Mouse (Mus musculus) CH12.LX (cell line): ENCODE results near the gene Scn4a. TPM values are rescaled to one million over a fixed set of nuclear protein-coding genes. Genes with fewer than 3 reads are reported as not detected.

Experiments
- DNase-seq: peaks from one replicate; pipeline ENCODE4 v3.0.0-alpha.2; 2013; ENCODE audit errors: extremely low read depth
- H3K27ac ChIP-seq: 2 replicates; pipeline ENCODE4 v1.5.1; 2012; ENCODE audit warnings: low read depth, mild to moderate bottlenecking, control low read depth, moderate library complexity; ENCODE audit not compliant: insufficient read depth
- H3K27me3 ChIP-seq: replicated peaks from 2 replicates; pipeline ENCODE3; 2012; ENCODE audit warnings: inconsistent platforms
- H3K36me3 ChIP-seq, 2 experiments: replicated peaks in 1 of 2; 2 replicates each; pipeline versions ENCODE3 to v1.6.1; 2012; ENCODE audit warnings: inconsistent platforms in 1 of 2, low read length in 1 of 2, mild to moderate bottlenecking in 1 of 2, mixed read lengths in 1 of 2, moderate library complexity in 1 of 2; ENCODE audit not compliant: control insufficient read depth in 1 of 2, insufficient read depth in 1 of 2
- H3K4me1 ChIP-seq, 2 experiments: 2 replicates each; pipeline ENCODE4 v1.6.1; 2012; ENCODE audit warnings: inconsistent platforms in 1 of 2, moderate library complexity in 1 of 2; ENCODE audit not compliant: insufficient read depth in 2 of 2, control insufficient read depth in 1 of 2
- H3K4me2 ChIP-seq: 2 replicates; pipeline ENCODE4 v1.6.1; 2012; ENCODE audit warnings: low read depth, mild to moderate bottlenecking, control low read depth; ENCODE audit not compliant: poor library complexity, insufficient read depth, severe bottlenecking
- H3K4me3 ChIP-seq, 3 experiments: fragments of 150-350 bp in 1 of 3; sonication (generic) in 1 of 3; replicated peaks in 1 of 3; 2 replicates each; pipeline versions ENCODE3 to v1.5.1; 2011 to 2012; ENCODE audit warnings: low read depth in 2 of 3, low read length in 2 of 3, mild to moderate bottlenecking in 2 of 3, moderate library complexity in 2 of 3, control low read depth in 1 of 3, improper control_type of control experiment in 1 of 3, inconsistent platforms in 1 of 3, mixed read lengths in 1 of 3; ENCODE audit not compliant: poor library complexity in 1 of 3
- H3K79me2 ChIP-seq: replicated peaks from 2 replicates; pipeline ENCODE4 v1.6.1; 2012; ENCODE audit warnings: mild to moderate bottlenecking, moderate library complexity; ENCODE audit not compliant: control insufficient read depth, poor library complexity, insufficient read depth, severe bottlenecking; ENCODE audit errors: extremely low read depth
- H3K9ac ChIP-seq: 2 replicates; pipeline ENCODE4 v1.6.1; 2012; ENCODE audit warnings: low read depth, mild to moderate bottlenecking, control low read depth, moderate library complexity; ENCODE audit not compliant: insufficient read depth
- H3K9me3 ChIP-seq: replicated peaks from 2 replicates; pipeline ENCODE3; 2012; ENCODE audit warnings: low read length, inconsistent platforms, mixed read lengths
- BHLHE40 ChIP-seq: IDR thresholded peaks from 2 replicates; pipeline ENCODE4 v1.6.1; 2011; ENCODE audit warnings: mild to moderate bottlenecking, low read depth, low read length, improper control_type of control experiment
- CHD1 ChIP-seq: IDR thresholded peaks from 2 replicates; pipeline ENCODE4 v1.6.1; 2012; ENCODE audit warnings: low read depth, low read length, improper control_type of control experiment, inconsistent platforms
- CHD2 ChIP-seq: IDR thresholded peaks from 2 replicates; pipeline ENCODE4 v1.6.1; 2011; ENCODE audit warnings: low read length, improper control_type of control experiment
- CTCF ChIP-seq, 2 experiments: IDR thresholded peaks in 1 of 2; conservative IDR thresholded peaks in 1 of 2; 2 replicates each; pipeline ENCODE4 v1.5.1; 2011 to 2012; ENCODE audit warnings: low read depth in 2 of 2, low read length in 2 of 2, improper control_type of control experiment in 1 of 2, inconsistent platforms in 1 of 2, mild to moderate bottlenecking in 1 of 2, moderate library complexity in 1 of 2
- E2F4 ChIP-seq: IDR thresholded peaks from 2 replicates; pipeline ENCODE4 v1.6.1; 2011; ENCODE audit warnings: low read depth, low read length, improper control_type of control experiment; ENCODE audit not compliant: insufficient replicate concordance
- ELF1 ChIP-seq: IDR thresholded peaks from 2 replicates; pipeline ENCODE4 v1.6.1; 2014; ENCODE audit warnings: low read depth, mild to moderate bottlenecking, inconsistent platforms, low read length, improper control_type of control experiment
- EP300 ChIP-seq: IDR thresholded peaks from 2 replicates; pipeline ENCODE4 v1.6.1; 2011; ENCODE audit warnings: low read length, improper control_type of control experiment
- ETS1 ChIP-seq: conservative IDR thresholded peaks from 2 replicates; pipeline ENCODE4 v1.6.1; 2012; ENCODE audit warnings: low read depth, mild to moderate bottlenecking, inconsistent platforms, low read length, improper control_type of control experiment, moderate library complexity
- GABPA ChIP-seq: IDR thresholded peaks from 2 replicates; pipeline ENCODE4 v1.6.1; 2012; ENCODE audit warnings: low read depth, low read length, improper control_type of control experiment, inconsistent platforms; ENCODE audit not compliant: insufficient replicate concordance
- HCFC1 ChIP-seq: IDR thresholded peaks from 2 replicates; pipeline ENCODE4 v1.6.1; 2012; ENCODE audit warnings: low read depth, mild to moderate bottlenecking, inconsistent platforms, low read length, improper control_type of control experiment
- IRF4 ChIP-seq: IDR thresholded peaks from 2 replicates; pipeline ENCODE4 v1.6.1; 2014; ENCODE audit warnings: low read depth, mild to moderate bottlenecking, inconsistent platforms, low read length, improper control_type of control experiment
- JUND ChIP-seq: conservative IDR thresholded peaks from 2 replicates; pipeline ENCODE4 v1.6.1; 2011; ENCODE audit warnings: low read depth, low read length, improper control_type of control experiment
- MAFK ChIP-seq: IDR thresholded peaks from 2 replicates; pipeline ENCODE4 v1.6.1; 2011; ENCODE audit warnings: low read length, improper control_type of control experiment; ENCODE audit not compliant: insufficient replicate concordance
- MAX ChIP-seq: IDR thresholded peaks from 2 replicates; pipeline ENCODE4 v1.6.1; 2011; ENCODE audit warnings: low read length, improper control_type of control experiment
- MAZ ChIP-seq: IDR thresholded peaks from 2 replicates; pipeline ENCODE4 v1.6.1; 2012; ENCODE audit warnings: low read depth, mild to moderate bottlenecking, inconsistent platforms, low read length, improper control_type of control experiment, moderate library complexity
- MEF2A ChIP-seq: IDR thresholded peaks from 2 replicates; pipeline ENCODE4 v1.6.1; 2014; ENCODE audit warnings: low read depth, mild to moderate bottlenecking, inconsistent platforms, low read length, improper control_type of control experiment, borderline replicate concordance
- MXI1 ChIP-seq: IDR thresholded peaks from 2 replicates; pipeline ENCODE4 v1.6.1; 2011; ENCODE audit warnings: mild to moderate bottlenecking, low read depth, low read length, improper control_type of control experiment
- MYC ChIP-seq: IDR thresholded peaks from 2 replicates; pipeline ENCODE4 v1.6.1; 2011; ENCODE audit warnings: low read depth, mild to moderate bottlenecking, improper control_type of control experiment, low read length
- NRF1 ChIP-seq: IDR thresholded peaks from 2 replicates; pipeline ENCODE4 v1.6.1; 2014; ENCODE audit warnings: low read depth, mild to moderate bottlenecking, inconsistent platforms, low read length, improper control_type of control experiment, moderate library complexity
- PAX5 ChIP-seq: IDR thresholded peaks from 2 replicates; pipeline ENCODE4 v1.6.1; 2012; ENCODE audit warnings: low read length, inconsistent platforms, mixed read lengths
- POLR2AphosphoS2 ChIP-seq: IDR thresholded peaks from 2 replicates; pipeline ENCODE4 v1.6.1; 2011; ENCODE audit warnings: low read depth, low read length, improper control_type of control experiment
- RCOR1 ChIP-seq: conservative IDR thresholded peaks from 2 replicates; pipeline ENCODE4 v1.6.1; 2012; ENCODE audit warnings: low read depth, mild to moderate bottlenecking, inconsistent platforms, low read length, improper control_type of control experiment
- SIN3A ChIP-seq: IDR thresholded peaks from 2 replicates; pipeline ENCODE4 v1.6.1; 2012; ENCODE audit warnings: low read length, improper control_type of control experiment, inconsistent platforms
- SMC3 ChIP-seq: IDR thresholded peaks from 2 replicates; pipeline ENCODE4 v1.6.1; 2011; ENCODE audit warnings: low read depth, low read length, improper control_type of control experiment
- TBP ChIP-seq: conservative IDR thresholded peaks from 2 replicates; pipeline ENCODE4 v1.6.1; 2011; ENCODE audit warnings: low read depth, low read length, improper control_type of control experiment
- TCF12 ChIP-seq: IDR thresholded peaks from 2 replicates; pipeline ENCODE4 v1.6.1; 2014; ENCODE audit warnings: low read depth, mild to moderate bottlenecking, inconsistent platforms, low read length, improper control_type of control experiment
- UBTF ChIP-seq: IDR thresholded peaks from 2 replicates; pipeline ENCODE4 v1.6.1; 2012; ENCODE audit warnings: low read depth, mild to moderate bottlenecking, inconsistent platforms, low read length, improper control_type of control experiment, moderate library complexity
- USF1 ChIP-seq: IDR thresholded peaks from 2 replicates; pipeline ENCODE4 v1.6.1; 2014; ENCODE audit warnings: low read depth, mild to moderate bottlenecking, inconsistent platforms, low read length, improper control_type of control experiment
- USF2 ChIP-seq: conservative IDR thresholded peaks from 2 replicates; pipeline ENCODE4 v1.6.1; 2011; ENCODE audit warnings: low read depth, low read length, improper control_type of control experiment
- ZKSCAN1 ChIP-seq: IDR thresholded peaks from 2 replicates; pipeline ENCODE4 v1.6.1; 2012; ENCODE audit warnings: low read depth, inconsistent platforms, low read length, improper control_type of control experiment, borderline replicate concordance
- ZMIZ1 ChIP-seq: IDR thresholded peaks from 2 replicates; pipeline ENCODE4 v1.6.1; 2012; ENCODE audit warnings: low read depth, mild to moderate bottlenecking, inconsistent platforms, low read length, improper control_type of control experiment
- ZNF384 ChIP-seq: IDR thresholded peaks from 2 replicates; pipeline ENCODE4 v1.6.1; 2012; ENCODE audit warnings: low read depth, low read length, improper control_type of control experiment, inconsistent platforms
- dilution Hi-C: fragments of 300-500 bp; cut with MboI; formaldehyde crosslinking; loops from 2 replicates; pipeline ENCODE4 v1.14.3; 2020; ENCODE audit warnings: low sequenced_read_pairs; ENCODE audit not compliant: extremely low pct_unique_long_range_greater_than_20kb, extremely low pct_ligation_motif_present
- in situ Hi-C: fragments of 300-500 bp; cut with MboI; formaldehyde crosslinking; loops from 3 replicates; pipeline ENCODE4 v1.14.3; 2019; ENCODE audit warnings: low sequenced_read_pairs, low pct_ligation_motif_present, low pct_unique_long_range_greater_than_20kb, mixed read lengths
- polyA plus RNA-seq: library from polyadenylated mRNA; unstranded; fragments of >175 nt; gene quantifications from 2 replicates; pipeline ENCODE4 v1.2.1, GENCODE M21; 2012; ENCODE audit warnings: low read depth; ENCODE audit not compliant: insufficient read length
- total RNA-seq, 2 experiments: library from RNA; depleted of rRNA; stranded (reverse); fragments of 300-350 nt in 1 of 2; fragments of >200 nt in 1 of 2; gene quantifications; 2 replicates each; pipeline ENCODE4 v1.2.3; 2012 to 2014

Gene Scn4a
- total and polyA plus RNA-seq, 3 experiments, result 0.55 to 0.97 (median 0.64) TPM

GRCm38 (mm10) chr11:106332458-106332857 is 20.6 kb downstream of the Scn4a start:
- no peak for DNase-seq
- in situ Hi-C loops, result no loop called here

GRCm38 (mm10) chr11:106329682-106330081 is 23.4 kb downstream of the Scn4a start:
- no peak overlapping the region for H3K27ac ChIP-seq
- DNase-seq, result peak; percentile 89
- no peaks in the 10 kb centered on the region for H3K36me3 ChIP-seq
- dilution Hi-C loops (no loop called here), in situ Hi-C loops (loop anchor here (5.0 to 10.0 kb wide), 3 partner anchors 42 to 165 kb away; no protein-coding TSS in a partner anchor)
- peaks cover 3% of the 10 kb centered on the region for H3K27me3 ChIP-seq
- no peak overlapping the region for H3K4me3 ChIP-seq
- H3K4me1 ChIP-seq, result peaks cover 20 to 37% of the 10 kb centered on the region in 2 experiments
- H3K4me2 ChIP-seq, result no peak overlapping the region
- H3K9ac ChIP-seq, result no peak overlapping the region
- no peaks in the 10 kb centered on the region for H3K79me2 ChIP-seq
- no peaks in the 10 kb centered on the region for H3K9me3 ChIP-seq
- TF ChIP-seq BHLHE40 (no peak), ZMIZ1 (no peak), E2F4 (no peak), RCOR1 (no peak), IRF4 (peak; percentile 50; the same call in 1 of the 2 replicates), ELF1 (0 out of 2 replicates have a peak, but pooled peaks have one; percentile 21), JUND (no peak; the same call in 1 of the 2 replicates), MYC (peak; percentile 98), MAFK (no peak), ZKSCAN1 (no peak), EP300 (no peak), SMC3 (peak; percentile 99), PAX5 (no peak), USF2 (no peak), USF1 (no peak), TCF12 (peak; percentile 27; the same call in 1 of the 2 replicates), MAX (peak; percentile 97), CHD1 (no peak), NRF1 (no peak), CHD2 (no peak), GABPA (no peak), MXI1 (peak; percentile 28; the same call in 1 of the 2 replicates), MEF2A (peak; percentile 77), ETS1 (no peak), ZNF384 (0 out of 2 replicates have a peak, but pooled peaks have one; percentile 24), SIN3A (peak; percentile 51; the same call in 1 of the 2 replicates), TBP (0 out of 2 replicates have a peak, but pooled peaks have one; percentile 16), HCFC1 (peak; percentile 35; the same call in 1 of the 2 replicates), CTCF (conservative IDR thresholded peaks at IDR 0.05 in 1 of 2, IDR thresholded peaks at IDR 0.05 in 1 of 2; ENCODE audit: low read depth in 2 of 2, low read length in 2 of 2) (peak; percentile 50 to 100; a peak in 3 of 4 replicates), POLR2AphosphoS2 (no peak), UBTF (no peak), MAZ (no peak)

More at GRCm38 (mm10) chr11:106332458-106332857, 20.6 kb downstream of the Scn4a start:
- dilution Hi-C loops, result no loop called here
- H3K27ac ChIP-seq, result no peak overlapping the region
- no peak overlapping the region for H3K4me2 ChIP-seq
- H3K36me3 ChIP-seq, result no peaks in the 10 kb centered on the region
- H3K79me2 ChIP-seq, result no peaks in the 10 kb centered on the region
- no peak for TF ChIP-seq HCFC1
- no peak for TF ChIP-seq MAFK
- H3K4me3 ChIP-seq, result no peak overlapping the region
- H3K4me1 ChIP-seq, result peaks cover 12 to 21% of the 10 kb centered on the region in 2 experiments
- H3K27me3 ChIP-seq, result peaks cover 10% of the 10 kb centered on the region
- no peaks in the 10 kb centered on the region for H3K9me3 ChIP-seq
- no peak overlapping the region for H3K9ac ChIP-seq
